Mouse (Mus musculus): Measurements from ENCODE around the gene Sqor. TPM values are rescaled to one million over a fixed set of nuclear protein-coding genes. Genes with fewer than 3 reads are reported as not detected.

Sqor gene
- total RNA-seq (2023; ENCODE audit: inconsistent age), result 0.51 to 0.81 TPM in 2 of 4 replicates, not detected in the others

DNA sequence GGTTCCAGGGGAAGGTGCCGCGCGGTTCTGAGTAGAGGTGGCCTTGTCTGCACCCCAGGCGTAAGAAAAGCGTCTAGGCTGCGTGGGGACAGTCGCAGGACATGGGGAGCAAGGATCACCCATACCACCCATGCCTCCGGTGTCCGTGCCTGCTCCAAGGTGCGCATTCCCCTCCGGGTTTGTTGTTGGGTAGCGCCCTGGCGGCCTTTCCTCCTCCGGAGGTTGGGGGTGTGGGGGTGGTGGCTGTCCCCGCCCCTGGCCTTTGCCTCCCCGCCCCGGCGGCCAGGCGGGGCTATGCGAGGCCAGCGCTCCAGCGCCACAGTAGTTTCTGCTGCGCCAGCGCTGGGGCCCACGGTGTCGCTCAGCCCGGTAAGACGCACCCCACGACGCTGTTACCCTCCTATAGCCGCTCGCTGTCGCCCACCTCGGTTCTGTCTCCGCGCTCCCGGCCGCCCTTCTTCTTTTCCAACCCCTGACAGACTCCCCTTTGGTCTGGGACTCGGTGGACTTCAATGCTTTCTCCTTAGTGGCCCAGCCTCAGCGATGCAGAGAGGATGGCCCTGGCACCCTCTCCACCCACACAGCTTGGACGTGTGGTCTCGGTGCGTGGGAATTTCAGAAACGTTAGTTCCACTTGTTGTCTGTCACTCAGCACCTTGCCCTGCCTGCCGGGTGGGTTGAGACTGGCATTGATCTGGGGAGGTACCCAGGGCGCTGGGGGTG lies at the start of gene Sqor:
Gene Sqor (plus strand): TSS at position 167 of the 723 bp plus-strand sequence.

DNA sequence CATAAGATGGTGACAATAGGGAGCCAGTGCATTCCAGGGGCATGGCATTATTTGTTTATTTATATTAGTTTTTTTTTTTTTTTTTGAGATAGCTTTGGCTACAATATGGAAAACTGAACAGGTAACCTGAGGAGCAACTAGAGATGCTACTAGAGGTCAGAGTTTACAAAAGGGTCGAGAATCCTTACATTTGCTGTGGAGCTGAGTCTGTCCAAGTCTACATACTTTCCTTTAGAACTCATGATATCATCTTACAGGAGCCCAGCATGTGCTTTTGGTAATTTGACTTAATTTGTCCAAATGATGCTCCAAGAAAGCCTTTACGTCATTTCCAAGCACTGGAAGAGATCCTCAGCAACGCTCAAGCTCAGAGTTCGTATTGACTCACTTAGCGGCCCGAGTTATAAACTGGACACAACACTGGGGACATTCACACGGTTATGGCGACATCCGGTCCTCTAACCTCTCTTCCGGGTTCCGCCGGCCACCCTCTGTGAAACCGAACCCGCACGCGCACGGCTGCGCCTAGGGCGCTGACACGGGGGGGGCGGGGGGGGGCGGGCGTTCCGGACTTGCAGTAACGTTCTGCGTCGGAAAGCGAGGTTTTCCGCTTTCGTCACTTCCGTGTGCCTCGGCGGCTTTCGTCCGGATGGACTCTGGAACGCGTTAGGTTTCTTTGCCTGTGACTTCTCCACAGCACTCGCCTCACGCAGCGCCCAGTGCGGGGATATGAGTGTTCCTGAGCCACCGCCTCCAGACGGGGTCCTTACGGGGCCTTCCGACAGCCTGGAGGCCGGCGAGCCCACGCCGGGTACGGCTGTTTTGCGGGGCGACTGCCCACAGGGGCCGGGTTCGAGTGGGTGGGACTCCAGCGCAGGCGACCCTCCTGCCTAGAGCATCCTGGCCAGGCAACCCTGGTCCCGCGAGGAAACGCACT lies 26.9 kb upstream of the Sqor start, which contains the start of gene Bloc1s6:
Gene Bloc1s6 (plus strand): TSS at position 610 of the 937 bp plus-strand sequence.

Other genes with a start within 250 kb of the Sqor start
- 0.36 to 1.1 TPM (median 0.86 TPM) in 4 replicates for gene Gatm, start 153.9 kb upstream of the Sqor start, total RNA-seq (2023; ENCODE audit: inconsistent age)
- 3.9 to 8.6 TPM (median 6.8 TPM) in 4 replicates for gene AA467197, start 128.3 kb upstream of the Sqor start, total RNA-seq (2023; ENCODE audit: inconsistent age)
- 11.9 to 14.7 TPM (median 12.9 TPM) in 4 replicates for gene Slc30a4, start 62.6 kb upstream of the Sqor start, total RNA-seq (2023; ENCODE audit: inconsistent age)
- 28.2 to 32.2 TPM (median 30.1 TPM) in 4 replicates for gene Bloc1s6, start 26.7 kb upstream of the Sqor start, total RNA-seq (2023; ENCODE audit: inconsistent age)